Mouse (Mus musculus) G1E (cell line): ENCODE measurements at regions not wholly inside any gene's neighbourhood (a gene's known extent, or its start where the extent isn't known, plus 50 kb on each side); places are given as distances from the start of the nearest gene placed in this dataset.

Source experiments
- CTCF ChIP-seq: IDR thresholded peaks from 2 replicates; pipeline ENCODE4 v1.5.1; 2012; ENCODE audit warnings: low read depth, low read length, inconsistent platforms, mixed read lengths
- POLR2AphosphoS5 ChIP-seq: IDR thresholded peaks from 2 replicates; pipeline ENCODE4 v1.6.1; 2012; ENCODE audit warnings: low read depth, low read length, inconsistent platforms; ENCODE audit not compliant: insufficient replicate concordance
- TAL1 ChIP-seq: conservative IDR thresholded peaks from 2 replicates; pipeline ENCODE4 v1.6.1; 2012; ENCODE audit warnings: low read depth, low read length, inconsistent platforms, mixed read lengths

DNA sequence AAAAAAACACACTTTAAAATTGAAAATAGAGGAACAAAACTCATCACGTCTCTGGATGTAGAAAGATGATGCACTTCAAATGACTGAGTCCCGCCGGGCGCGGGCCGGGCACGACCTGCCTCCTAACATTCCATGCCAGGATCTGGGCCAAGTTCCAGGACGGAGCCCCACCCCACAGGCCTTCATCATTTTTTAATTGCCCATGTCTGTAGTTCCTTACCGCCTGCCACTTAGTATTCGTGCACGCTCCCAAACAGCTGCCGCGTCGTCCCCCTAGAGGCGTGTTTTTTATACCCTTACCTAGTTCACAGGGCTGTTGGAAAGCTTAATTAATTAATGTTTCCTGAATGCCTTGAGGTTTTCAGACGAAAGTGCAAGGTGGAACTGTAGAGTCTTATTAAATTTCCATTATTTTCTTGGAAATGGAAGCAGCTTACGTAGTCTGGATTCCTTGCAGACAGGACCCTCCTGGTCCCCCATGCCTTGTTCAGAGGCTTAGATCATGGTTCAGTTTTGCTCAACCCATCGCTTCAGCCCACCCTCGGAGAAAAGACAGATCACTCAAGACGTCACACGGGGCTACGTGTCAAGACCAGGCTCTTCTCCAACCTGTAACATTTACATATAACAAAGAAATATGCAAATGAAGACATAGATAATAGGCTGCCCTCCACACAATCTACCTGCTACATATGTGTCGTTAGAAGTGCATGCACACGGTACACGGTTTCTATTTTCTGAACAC is 81.0 kb downstream of the Barhl2 start:
- TF ChIP-seq CTCF (no peak), POLR2AphosphoS5 (no peak), TAL1 (no peak)
